Mouse (Mus musculus) gastrocnemius, adult 2 months (tissue): ENCODE results near the gene Bri3. TPM values are rescaled to one million over a fixed set of nuclear protein-coding genes. Genes with fewer than 3 reads are reported as not detected.

Experiments
- DNase-seq: peaks from one replicate; pipeline ENCODE4 v3.0.0; 2022
- H3K27ac ChIP-seq: fragments of 200-600 bp; 2 replicates; pipeline ENCODE4 v1.8.1; 2022; ENCODE audit warnings: mild to moderate bottlenecking
- H3K4me3 ChIP-seq: fragments of 200-600 bp; 2 replicates; pipeline ENCODE4 v1.8.1; 2022; ENCODE audit warnings: mild to moderate bottlenecking, moderate library complexity
- CTCF ChIP-seq: fragments of 200-600 bp; IDR thresholded peaks from 2 replicates; pipeline ENCODE4 v1.8.1; 2022; ENCODE audit warnings: antibody characterized with exemption, mild to moderate bottlenecking, moderate library complexity
- intact Hi-C: fragments of 180-260 bp; cut with DNase I; formaldehyde crosslinking; loops from one replicate; pipeline ENCODE4 v1.15.1; 2025
- total RNA-seq, 2 experiments: library from RNA; stranded (reverse); gene quantifications; 2 replicates each; pipeline ENCODE4 v1.2.3; 2021

Gene Bri3
- total RNA-seq, 2 experiments from 2014 or later: 36.4 to 45.7 TPM

- H3K4me3 ChIP-seq: no peak overlapping the region
- TF ChIP-seq CTCF: no peak
- no peak for DNase-seq
- intact Hi-C loops: no loop called here
- H3K27ac ChIP-seq: no peak overlapping the region
Observed at GRCm38 (mm10) chr5:144397566-144397965, 153.3 kb downstream of the Bri3 start.

- no peak for TF ChIP-seq CTCF
- no peak for DNase-seq
- no peak overlapping the region for H3K4me3 ChIP-seq
- H3K27ac ChIP-seq: no peak overlapping the region
- intact Hi-C loops: no loop called here
Observed at GRCm38 (mm10) chr5:144400821-144401220, 156.6 kb downstream of the Bri3 start.

GRCm38 (mm10) chr5:144406256-144406655 is 162.0 kb downstream of the Bri3 start:
- intact Hi-C loops: no loop called here
- Histone ChIP-seq H3K4me3 (no peak overlapping the region), H3K27ac (no peak overlapping the region)
- TF ChIP-seq CTCF: no peak
- no peak for DNase-seq

- Histone ChIP-seq H3K4me3 (no peak overlapping the region), H3K27ac (no peak overlapping the region)
- no peak for TF ChIP-seq CTCF
- no peak for DNase-seq
- intact Hi-C loops: no loop called here
Observed at GRCm38 (mm10) chr5:144410666-144411065, 166.4 kb downstream of the Bri3 start.

- TF ChIP-seq CTCF: no peak
- H3K4me3 ChIP-seq: no peak overlapping the region
- intact Hi-C loops: no loop called here
- DNase-seq: no peak
- no peak overlapping the region for H3K27ac ChIP-seq
Observed at GRCm38 (mm10) chr5:144411702-144412101, 167.5 kb downstream of the Bri3 start.

- no peak for TF ChIP-seq CTCF
- no peak for DNase-seq
- intact Hi-C loops: no loop called here
- H3K4me3 ChIP-seq: no peak overlapping the region
- no peak overlapping the region for H3K27ac ChIP-seq
Observed at GRCm38 (mm10) chr5:144412781-144413180, 168.5 kb downstream of the Bri3 start.

- TF ChIP-seq CTCF: no peak
- H3K27ac ChIP-seq: no peak overlapping the region
- DNase-seq: no peak
- intact Hi-C loops: no loop called here
- H3K4me3 ChIP-seq: no peak overlapping the region
Observed at GRCm38 (mm10) chr5:144418456-144418855, 174.2 kb downstream of the Bri3 start.

GRCm38 (mm10) chr5:144420001-144420400 is 175.8 kb downstream of the Bri3 start:
- no peak overlapping the region for H3K4me3 ChIP-seq
- TF ChIP-seq CTCF: no peak
- no peak overlapping the region for H3K27ac ChIP-seq
- intact Hi-C loops: no loop called here
- no peak for DNase-seq

GRCm38 (mm10) chr5:144426697-144427096 is 182.5 kb downstream of the Bri3 start:
- DNase-seq: no peak
- no peak for TF ChIP-seq CTCF
- intact Hi-C loops: no loop called here
- Histone ChIP-seq H3K27ac (no peak overlapping the region), H3K4me3 (no peak overlapping the region)

- intact Hi-C loops: no loop called here
- Histone ChIP-seq H3K4me3 (no peak overlapping the region), H3K27ac (no peak overlapping the region)
- TF ChIP-seq CTCF: no peak
- no peak for DNase-seq
Observed at GRCm38 (mm10) chr5:144427861-144428260, 183.6 kb downstream of the Bri3 start.

GRCm38 (mm10) chr5:144431481-144431880 is 187.2 kb downstream of the Bri3 start:
- no peak for DNase-seq
- TF ChIP-seq CTCF: no peak

GRCm38 (mm10) chr5:144439286-144440040 is 195.2 kb downstream of the Bri3 start:
- Histone ChIP-seq H3K4me3 (no peak overlapping the region), H3K27ac (no peak overlapping the region)
- no peak for DNase-seq
- intact Hi-C loops: no loop called here
- no peak for TF ChIP-seq CTCF

More at GRCm38 (mm10) chr5:144431481-144431880, 187.2 kb downstream of the Bri3 start:
- Histone ChIP-seq H3K4me3 (no peak overlapping the region), H3K27ac (no peak overlapping the region)
- intact Hi-C loops: no loop called here

GRCm38 (mm10) chr5:144441831-144442271 is 197.6 kb downstream of the Bri3 start:
- no peak for TF ChIP-seq CTCF
- no peak overlapping the region for H3K4me3 ChIP-seq
- no peak overlapping the region for H3K27ac ChIP-seq
- DNase-seq: no peak
- intact Hi-C loops: no loop called here

GRCm38 (mm10) chr5:144446475-144447225 is 202.4 kb downstream of the Bri3 start:
- Histone ChIP-seq H3K27ac (no peak overlapping the region), H3K4me3 (no peak overlapping the region)
- no peak for TF ChIP-seq CTCF
- DNase-seq: no peak
- intact Hi-C loops: no loop called here
